Mouse (Mus musculus) hindbrain, postnatal 0 days (tissue): Measurements from ENCODE around the gene Msrb1. TPM values are rescaled to one million over a fixed set of nuclear protein-coding genes. Genes with fewer than 3 reads are reported as not detected.

Experiments used
- ATAC-seq: fragments of 200-750 bp; cut with Nextera tagmentation; 2 replicates; pipeline ENCODE4 v1.8.0; 2017; ENCODE audit warnings: mild to moderate bottlenecking, moderate TSS enrichment, moderate library complexity
- DNase-seq: peaks from one replicate; pipeline ENCODE4 v3.0.0-alpha.2; 2015; ENCODE audit warnings: low spot score
- H3K27ac ChIP-seq: fragments of 300-500 bp; sonication (generic); 2 replicates; pipeline ENCODE4 v1.5.1; 2014; ENCODE audit warnings: mild to moderate bottlenecking
- H3K27me3 ChIP-seq: fragments of 300-500 bp; sonication (generic); 2 replicates; pipeline ENCODE4 v1.6.1; 2014; ENCODE audit warnings: low read length, mixed read lengths; ENCODE audit not compliant: insufficient read depth
- H3K36me3 ChIP-seq: fragments of 300-500 bp; sonication (generic); 2 replicates; pipeline ENCODE4 v1.6.1; 2014; ENCODE audit warnings: low read length, mixed read lengths; ENCODE audit not compliant: insufficient read depth
- H3K4me1 ChIP-seq: fragments of 300-500 bp; sonication (generic); 2 replicates; pipeline ENCODE4 v1.6.1; 2014; ENCODE audit warnings: antibody characterized with exemption, low read length, mixed read lengths; ENCODE audit not compliant: insufficient read depth
- H3K4me2 ChIP-seq: fragments of 300-500 bp; sonication (generic); 2 replicates; pipeline ENCODE4 v1.6.1; 2014; ENCODE audit warnings: low read depth, mild to moderate bottlenecking, low read length, moderate library complexity, mixed read lengths
- H3K4me3 ChIP-seq: fragments of 300-500 bp; sonication (generic); 2 replicates; pipeline ENCODE4 v1.5.1; 2014; ENCODE audit warnings: low read length
- H3K9ac ChIP-seq: fragments of 300-500 bp; sonication (generic); replicated peaks from 2 replicates; pipeline ENCODE4 v1.6.1; 2014; ENCODE audit warnings: mild to moderate bottlenecking, low read length, moderate library complexity, mixed read lengths
- H3K9me3 ChIP-seq: fragments of 300-500 bp; sonication (generic); 2 replicates; pipeline ENCODE4 v1.6.1; 2016; ENCODE audit warnings: low read length, mixed read lengths
- CTCF ChIP-seq: IDR thresholded peaks from 2 replicates; pipeline ENCODE4 v1.5.1; 2016; ENCODE audit warnings: antibody characterized with exemption, control low read depth, low read depth
- WGBS: fragments of 180-500 bp; shearing (Covaris S2); extraction: QIAGEN DNeasy Blood & Tissue Kit; methylation state at CpG from one replicate; pipeline ENCODE4 v1.1.7; 2014; 5-methylcytosine and 5-hydroxymethylcytosine counted together
- polyA plus RNA-seq: library from polyadenylated mRNA; unstranded; fragments of >200 nt; fragmentation: Nextera tagmentation; extraction: Ambion mirVana; gene quantifications from 2 replicates; pipeline ENCODE4 v1.2.1, GENCODE M21; 2015
- total RNA-seq: library from RNA; depleted of rRNA; stranded (reverse); fragments of >200 nt; gene quantifications from 2 replicates; pipeline ENCODE4 v1.2.3, GENCODE M21; 2014

Msrb1 gene
- total and polyA plus RNA-seq, 2 experiments from 2014 or later: 17.0 to 22.7 TPM

DNA sequence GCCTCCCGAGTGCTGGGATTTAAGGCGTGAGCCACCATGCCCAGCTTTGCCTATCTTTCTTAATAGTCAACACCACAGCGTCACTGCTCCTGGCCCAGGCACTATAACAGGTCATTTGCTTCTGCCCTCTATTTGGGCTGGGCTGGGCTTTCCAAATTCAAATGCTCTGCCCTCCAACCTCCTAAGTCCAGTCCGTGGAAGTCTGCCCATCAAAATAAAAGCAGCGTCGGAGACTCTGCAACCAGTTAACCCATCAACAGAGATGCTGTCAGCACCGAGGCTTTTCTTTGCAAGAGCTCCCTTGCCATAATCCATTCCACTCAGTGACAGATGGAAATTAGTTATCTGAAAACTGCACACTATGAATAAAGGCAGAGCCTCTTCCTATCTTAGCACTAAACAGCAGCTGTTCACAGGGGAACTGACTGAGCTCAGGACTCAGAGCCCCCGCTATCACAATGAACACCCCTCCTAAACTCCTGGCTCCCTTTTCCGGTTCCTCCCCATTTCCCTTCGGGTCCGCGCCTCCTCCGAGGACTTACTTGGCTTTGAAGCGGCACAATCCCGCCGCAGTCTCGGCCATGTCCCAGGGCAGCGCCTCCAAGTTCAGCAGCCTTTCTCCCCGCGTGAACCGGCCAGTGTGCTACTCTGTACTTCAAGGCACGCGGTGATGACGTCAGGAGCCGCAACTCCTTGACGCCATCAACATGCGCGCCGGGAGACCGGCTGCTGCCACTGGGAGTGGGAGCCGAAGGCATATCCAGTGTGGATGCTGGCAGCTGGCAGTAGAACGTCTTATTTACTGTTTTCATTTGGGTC is 29.3 kb upstream of the Msrb1 start, which contains the start of gene Tbl3:
Gene Tbl3 (minus strand): TSS at position 679 of the 819 bp plus-strand sequence.
- H3K27ac ChIP-seq: peak within 1 kb of the TSS; percentile 78
- H3K27me3 ChIP-seq: no peaks in the 10 kb centered on the region
- peak within 1 kb of the TSS; percentile 66 for H3K9ac ChIP-seq
- peaks cover 3% of the 10 kb centered on the region; the same call in 1 of the 2 replicates for H3K4me1 ChIP-seq
- no peak for TF ChIP-seq CTCF
- peak within 1 kb of the TSS; percentile 72 for H3K4me3 ChIP-seq
- peak within 1 kb of the TSS; percentile 70 for H3K4me2 ChIP-seq
- peaks cover 19% of the 10 kb centered on the region for H3K36me3 ChIP-seq
- 4% methylated on average over 32 of the region's 32 CpGs for WGBS
- ATAC-seq (peak; percentile 93), DNase-seq (peak; percentile 98)
- H3K9me3 ChIP-seq: no peaks in the 10 kb centered on the region

DNA sequence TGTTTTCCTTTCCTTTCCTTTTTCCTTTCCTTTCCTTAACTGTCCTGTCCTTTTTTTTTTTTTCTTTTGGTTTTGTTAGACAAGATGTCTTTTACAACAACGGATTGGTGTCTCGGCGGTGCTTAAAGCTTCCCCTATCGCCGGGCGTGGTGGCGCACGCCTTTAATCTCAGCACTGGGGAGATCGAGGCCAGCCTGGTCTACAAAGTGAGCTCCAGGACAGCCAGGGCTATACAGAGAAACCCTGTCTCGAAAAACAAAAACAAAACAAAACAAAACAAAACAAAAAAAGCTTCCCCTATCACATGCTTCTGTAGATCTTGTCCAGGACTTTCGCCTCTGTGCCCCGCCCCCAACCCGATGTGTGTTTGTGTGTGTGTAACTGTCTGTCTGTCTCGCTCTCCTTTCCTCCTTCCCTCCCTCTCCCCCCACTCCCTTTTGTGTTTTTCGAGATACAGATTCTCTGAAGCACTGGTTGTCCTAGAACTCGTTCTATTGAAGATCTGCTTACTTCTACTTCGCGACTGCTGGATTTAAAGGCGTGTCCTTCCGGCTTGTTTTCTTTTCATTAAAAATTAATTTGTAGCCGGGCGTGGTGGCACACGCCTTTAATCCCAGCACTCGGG is 28.5 kb upstream of the Msrb1 start:
- H3K4me2 ChIP-seq: peak overlapping the region; percentile 70
- peak overlapping the region; percentile 78 for H3K27ac ChIP-seq
- ATAC-seq (peak; percentile 68; the same call in 1 of the 2 replicates), DNase-seq (no peak)
- no peak for TF ChIP-seq CTCF
- H3K9me3 ChIP-seq: no peaks in the 10 kb centered on the region
- WGBS: 7% methylated on average over 24 of the region's 24 CpGs
- H3K4me1 ChIP-seq: peaks cover 3% of the 10 kb centered on the region; the same call in 1 of the 2 replicates
- H3K9ac ChIP-seq: peak overlapping the region; percentile 66
- H3K36me3 ChIP-seq: peaks cover 17% of the 10 kb centered on the region
- H3K4me3 ChIP-seq: peak overlapping the region; percentile 72
- no peaks in the 10 kb centered on the region for H3K27me3 ChIP-seq

DNA sequence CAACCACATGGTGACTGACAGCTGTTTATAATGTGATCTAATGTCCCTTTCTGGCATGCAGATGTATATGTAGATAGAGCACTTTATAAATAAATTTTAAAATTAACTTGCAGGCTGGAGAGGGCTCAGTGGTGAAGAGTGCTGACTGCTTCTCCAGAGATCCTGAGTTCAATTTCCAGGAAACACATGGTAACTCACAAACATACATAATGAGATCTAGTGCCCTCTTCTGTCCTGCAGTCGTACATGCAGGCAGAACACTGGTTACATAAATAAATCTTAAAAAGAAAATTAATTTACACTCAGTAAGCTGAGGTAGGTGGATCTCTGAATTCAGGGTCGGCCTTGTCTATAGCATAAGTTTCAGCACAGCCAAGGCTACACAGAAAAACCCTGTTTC is 27.8 kb upstream of the Msrb1 start:
- H3K4me3 ChIP-seq: no peak overlapping the region
- TF ChIP-seq CTCF: peak; percentile 53; the same call in 1 of the 2 replicates

DNA sequence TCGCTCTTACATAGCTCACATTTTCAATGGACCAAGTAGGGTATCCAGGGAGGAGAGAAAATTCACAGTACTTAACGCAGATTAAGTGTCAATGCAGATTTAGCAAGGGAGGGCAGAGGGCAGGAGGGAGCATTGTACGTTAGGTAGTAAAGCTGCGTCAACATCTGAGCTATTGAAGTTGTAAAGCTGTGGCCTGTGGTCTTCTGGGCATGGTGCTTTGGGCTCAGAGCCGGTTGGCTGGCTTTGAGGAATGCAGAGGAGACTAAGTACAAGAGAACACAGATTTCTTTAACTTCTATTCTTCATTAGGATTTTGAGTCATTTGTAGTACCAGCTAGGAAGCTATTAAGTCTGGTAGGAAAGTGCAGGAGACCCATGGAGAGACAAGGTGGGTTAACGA is 20.9 kb upstream of the Msrb1 start:
- ATAC-seq: no peak
- TF ChIP-seq CTCF: no peak
- Histone ChIP-seq H3K9ac (no peak overlapping the region), H3K4me1 (no peaks in the 10 kb centered on the region), H3K4me2 (no peak overlapping the region), H3K9me3 (no peaks in the 10 kb centered on the region), H3K27me3 (no peaks in the 10 kb centered on the region), H3K4me3 (no peak overlapping the region), H3K36me3 (no peaks in the 10 kb centered on the region; the same call in 1 of the 2 replicates), H3K27ac (no peak overlapping the region)
- 72% methylated on average over 6 of the region's 6 CpGs for WGBS
- DNase-seq: no peak

More for the DNA sequence above, 27.8 kb upstream of the Msrb1 start:
- DNase-seq (peak; percentile 40), ATAC-seq (no peak)
- Histone ChIP-seq H3K4me1 (peaks cover 3% of the 10 kb centered on the region; the same call in 1 of the 2 replicates), H3K36me3 (peaks cover 17% of the 10 kb centered on the region), H3K4me2 (no peak overlapping the region; the same call in 1 of the 2 replicates), H3K9ac (no peak overlapping the region), H3K9me3 (no peaks in the 10 kb centered on the region), H3K27ac (no peak overlapping the region), H3K27me3 (no peaks in the 10 kb centered on the region)
- WGBS: 30% methylated on average over 2 of the region's 2 CpGs

DNA sequence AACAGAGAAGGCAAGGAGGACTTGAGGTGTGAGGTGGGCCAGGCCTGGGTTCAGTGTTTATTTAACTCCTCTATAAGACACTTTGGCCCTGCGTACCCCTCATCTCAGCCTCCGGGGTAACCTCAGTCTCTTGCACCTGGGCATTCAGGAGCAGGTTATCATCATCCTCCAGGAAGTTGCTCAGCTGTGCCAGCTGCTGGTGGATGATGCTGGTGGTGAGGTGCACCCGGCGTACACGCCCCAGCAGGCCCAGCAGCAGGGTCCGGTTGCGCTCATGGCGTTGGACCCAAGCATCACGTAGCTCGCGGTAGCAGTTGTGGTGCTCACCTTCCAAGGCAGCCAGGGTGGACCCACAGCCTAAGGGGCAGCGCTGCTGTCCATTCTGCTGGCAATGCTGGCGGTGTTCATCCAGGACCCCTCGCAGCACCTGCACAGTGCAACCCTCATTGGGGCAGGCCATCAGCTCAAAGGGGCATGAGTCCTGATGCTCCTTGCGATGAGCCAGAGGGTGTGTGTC is 20.2 kb upstream of the Msrb1 start:
- Histone ChIP-seq H3K27me3 (no peaks in the 10 kb centered on the region), H3K9me3 (no peaks in the 10 kb centered on the region), H3K36me3 (no peaks in the 10 kb centered on the region; the same call in 1 of the 2 replicates), H3K27ac (no peak overlapping the region), H3K4me2 (no peak overlapping the region), H3K4me3 (no peak overlapping the region), H3K9ac (no peak overlapping the region), H3K4me1 (no peaks in the 10 kb centered on the region)
- DNase-seq: no peak
- no peak for ATAC-seq
- 95% methylated on average over 15 of the region's 15 CpGs for WGBS
- TF ChIP-seq CTCF: no peak

DNA sequence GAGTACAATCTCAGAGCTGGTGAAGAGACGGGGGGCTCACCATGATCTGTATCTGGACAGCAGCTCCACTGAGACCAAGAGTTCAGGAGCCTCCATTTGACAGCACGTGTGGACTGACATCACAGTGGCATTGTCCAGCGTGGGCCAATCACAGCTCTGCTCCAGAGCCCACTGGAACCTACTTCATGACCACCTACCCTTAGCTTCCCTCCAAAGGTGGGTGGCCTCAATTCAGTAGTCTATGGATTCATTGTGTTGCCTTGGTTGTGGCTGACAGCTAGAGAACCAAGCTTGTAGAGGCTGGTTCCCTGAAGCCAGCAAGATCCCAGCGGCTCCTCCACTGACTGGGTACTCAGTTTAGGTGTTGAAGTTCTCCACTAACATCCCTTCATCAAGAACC is 18.5 kb upstream of the Msrb1 start, which contains the start of the genes Rnf151 and Rps2:
Gene Rnf151 (minus strand): TSS at position 121 of the 400 bp plus-strand sequence.
Gene Rps2 (plus strand): TSS at position 174 of the 400 bp plus-strand sequence.
- no peak within 1 kb of the TSS for H3K27ac ChIP-seq
- H3K4me3 ChIP-seq: peak within 1 kb of the TSS; percentile 61; the same call in 1 of the 2 replicates
- H3K9me3 ChIP-seq: no peaks in the 10 kb centered on the region
- peak within 1 kb of the TSS; percentile 59 for H3K4me2 ChIP-seq
- no peak for TF ChIP-seq CTCF
- H3K4me1 ChIP-seq: no peaks in the 10 kb centered on the region; the same call in 1 of the 2 replicates
- DNase-seq (no peak), ATAC-seq (no peak)
- no peak within 1 kb of the TSS; the same call in 1 of the 2 replicates for H3K9ac ChIP-seq
- 77% methylated on average over 4 of the region's 4 CpGs for WGBS
- H3K27me3 ChIP-seq: no peaks in the 10 kb centered on the region
- peaks cover 12% of the 10 kb centered on the region for H3K36me3 ChIP-seq
